Mouse (Mus musculus) embryonic facial prominence, embryonic 10.5 days (tissue): ENCODE measurements at regions not wholly inside any gene's neighbourhood (a gene's known extent, or its start where the extent isn't known, plus 50 kb on each side); places are given as distances from the start of the nearest gene placed in this dataset.

Experiments
- DNase-seq: peaks from one replicate; pipeline ENCODE4 v3.0.0-alpha.2; 2017; ENCODE audit warnings: low spot score
- H3K27ac ChIP-seq: fragments of 300-500 bp; sonication (generic); replicated peaks from 2 replicates; pipeline ENCODE4 v1.5.1; 2016; ENCODE audit warnings: mild to moderate bottlenecking
- H3K27me3 ChIP-seq: fragments of 300-500 bp; sonication (generic); replicated peaks from 2 replicates; pipeline ENCODE4 v1.6.1; 2016; ENCODE audit warnings: low read depth, mild to moderate bottlenecking; ENCODE audit not compliant: poor library complexity, severe bottlenecking
- H3K36me3 ChIP-seq: fragments of 300-500 bp; sonication (generic); replicated peaks from 2 replicates; pipeline ENCODE4 v1.6.1; 2016; ENCODE audit warnings: mild to moderate bottlenecking, moderate library complexity
- H3K4me1 ChIP-seq: fragments of 300-500 bp; sonication (generic); 2 replicates; pipeline ENCODE4 v1.6.1; 2016
- H3K4me3 ChIP-seq: fragments of 300-500 bp; sonication (generic); 2 replicates; pipeline ENCODE4 v1.5.1; 2016; ENCODE audit warnings: mild to moderate bottlenecking, moderate library complexity
- H3K9me3 ChIP-seq: fragments of 300-500 bp; sonication (generic); 2 replicates; pipeline ENCODE4 v1.6.1; 2016; ENCODE audit warnings: mild to moderate bottlenecking
- WGBS: fragments of 180-500 bp; shearing (Covaris S2); methylation state at CpG from one replicate; pipeline ENCODE4 v1.1.7; 2016; 5-methylcytosine and 5-hydroxymethylcytosine counted together

GRCm38 (mm10) chr2:101083813-101084212 is 540.7 kb upstream of the Rag2 start:
- Histone ChIP-seq H3K4me3 (no peak overlapping the region), H3K9me3 (no peaks in the 10 kb centered on the region), H3K4me1 (no peaks in the 10 kb centered on the region), H3K36me3 (no peaks in the 10 kb centered on the region), H3K27me3 (no peaks in the 10 kb centered on the region), H3K27ac (no peak overlapping the region)
- DNase-seq = no peak

GRCm38 (mm10) chr2:101084648-101085047 is 539.9 kb upstream of the Rag2 start:
- 88% methylated on average over 1 of the region's 1 CpGs for WGBS
- no peaks in the 10 kb centered on the region for H3K4me1 ChIP-seq
- H3K4me3 ChIP-seq = no peak overlapping the region
- no peak overlapping the region for H3K27ac ChIP-seq
- H3K9me3 ChIP-seq = no peaks in the 10 kb centered on the region
- no peaks in the 10 kb centered on the region for H3K36me3 ChIP-seq
- H3K27me3 ChIP-seq = no peaks in the 10 kb centered on the region
- DNase-seq = no peak

- 62% methylated on average over 1 of the region's 1 CpGs for WGBS
- DNase-seq = no peak
- no peaks in the 10 kb centered on the region for H3K4me1 ChIP-seq
- H3K27ac ChIP-seq = no peak overlapping the region
- H3K27me3 ChIP-seq = no peaks in the 10 kb centered on the region
- H3K4me3 ChIP-seq = no peak overlapping the region
- H3K36me3 ChIP-seq = no peaks in the 10 kb centered on the region
- no peaks in the 10 kb centered on the region for H3K9me3 ChIP-seq
Measured at GRCm38 (mm10) chr2:101107183-101107872, 517.2 kb upstream of the Rag2 start.

GRCm38 (mm10) chr2:101136867-101137266 is 487.7 kb upstream of the Rag2 start:
- no peak overlapping the region for H3K27ac ChIP-seq
- WGBS = 29% methylated on average over 1 of the region's 1 CpGs
- no peaks in the 10 kb centered on the region for H3K4me1 ChIP-seq
- H3K27me3 ChIP-seq = no peaks in the 10 kb centered on the region
- no peak for DNase-seq
- H3K4me3 ChIP-seq = no peak overlapping the region
- no peaks in the 10 kb centered on the region for H3K36me3 ChIP-seq
- no peaks in the 10 kb centered on the region for H3K9me3 ChIP-seq

GRCm38 (mm10) chr2:101139931-101140330 is 484.6 kb upstream of the Rag2 start:
- Histone ChIP-seq H3K27ac (no peak overlapping the region), H3K4me3 (no peak overlapping the region), H3K36me3 (no peaks in the 10 kb centered on the region), H3K27me3 (no peaks in the 10 kb centered on the region), H3K9me3 (no peaks in the 10 kb centered on the region), H3K4me1 (no peaks in the 10 kb centered on the region)
- DNase-seq = no peak
- 97% methylated on average over 1 of the region's 1 CpGs for WGBS

- no peaks in the 10 kb centered on the region for H3K9me3 ChIP-seq
- WGBS = 69% methylated on average over 5 of the region's 5 CpGs
- no peaks in the 10 kb centered on the region for H3K36me3 ChIP-seq
- H3K27ac ChIP-seq = no peak overlapping the region
- no peak for DNase-seq
- H3K4me1 ChIP-seq = peaks cover 5% of the 10 kb centered on the region
- H3K4me3 ChIP-seq = no peak overlapping the region
- H3K27me3 ChIP-seq = no peaks in the 10 kb centered on the region
Measured at GRCm38 (mm10) chr2:101156755-101157271, 467.7 kb upstream of the Rag2 start.

- Histone ChIP-seq H3K9me3 (no peaks in the 10 kb centered on the region), H3K27ac (no peak overlapping the region), H3K27me3 (no peaks in the 10 kb centered on the region), H3K4me3 (no peak overlapping the region), H3K36me3 (no peaks in the 10 kb centered on the region), H3K4me1 (peaks cover 5% of the 10 kb centered on the region)
- DNase-seq = no peak
- WGBS = 36% methylated on average over 4 of the region's 4 CpGs
Measured at GRCm38 (mm10) chr2:101159276-101159675, 465.2 kb upstream of the Rag2 start.

- peaks cover 10% of the 10 kb centered on the region; the same call in 1 of the 2 replicates for H3K27me3 ChIP-seq
- no peak for DNase-seq
- H3K4me3 ChIP-seq = no peak overlapping the region
- H3K36me3 ChIP-seq = no peaks in the 10 kb centered on the region
- H3K4me1 ChIP-seq = no peaks in the 10 kb centered on the region
- no peak overlapping the region for H3K27ac ChIP-seq
- WGBS = 71% methylated on average over 6 of the region's 6 CpGs
- H3K9me3 ChIP-seq = no peaks in the 10 kb centered on the region
Measured at GRCm38 (mm10) chr2:101165942-101166341, 458.6 kb upstream of the Rag2 start.

GRCm38 (mm10) chr2:101172806-101173205 is 451.7 kb upstream of the Rag2 start:
- no peaks in the 10 kb centered on the region for H3K36me3 ChIP-seq
- H3K27me3 ChIP-seq = peaks cover 7% of the 10 kb centered on the region

GRCm38 (mm10) chr2:101175124-101175523 is 449.4 kb upstream of the Rag2 start:
- 86% methylated on average over 3 of the region's 3 CpGs for whole genome bisulfite sequencing
- Histone ChIP-seq H3K4me1 (no peaks in the 10 kb centered on the region), H3K9me3 (no peaks in the 10 kb centered on the region), H3K4me3 (no peak overlapping the region), H3K27ac (no peak overlapping the region), H3K27me3 (no peaks in the 10 kb centered on the region; the same call in 1 of the 2 replicates), H3K36me3 (no peaks in the 10 kb centered on the region)
- no peak for DNase-seq

More at GRCm38 (mm10) chr2:101172806-101173205, 451.7 kb upstream of the Rag2 start:
- Histone ChIP-seq H3K4me3 (no peak overlapping the region), H3K9me3 (no peaks in the 10 kb centered on the region), H3K27ac (no peak overlapping the region), H3K4me1 (no peaks in the 10 kb centered on the region)
- peak; percentile 42 for DNase-seq
- WGBS = 45% methylated on average over 6 of the region's 6 CpGs

GRCm38 (mm10) chr2:101206637-101207036 is 417.9 kb upstream of the Rag2 start:
- no peak overlapping the region for H3K4me3 ChIP-seq
- DNase-seq = no peak
- no peaks in the 10 kb centered on the region for H3K4me1 ChIP-seq
- no peaks in the 10 kb centered on the region for H3K36me3 ChIP-seq
- H3K9me3 ChIP-seq = no peaks in the 10 kb centered on the region
- H3K27ac ChIP-seq = no peak overlapping the region
- H3K27me3 ChIP-seq = no peaks in the 10 kb centered on the region
- 89% methylated on average over 3 of the region's 3 CpGs for WGBS

- H3K27me3 ChIP-seq = no peaks in the 10 kb centered on the region
- no peaks in the 10 kb centered on the region for H3K4me1 ChIP-seq
- 84% methylated on average over 4 of the region's 4 CpGs for WGBS
- no peak overlapping the region for H3K27ac ChIP-seq
- H3K4me3 ChIP-seq = no peak overlapping the region
- H3K36me3 ChIP-seq = no peaks in the 10 kb centered on the region
- H3K9me3 ChIP-seq = no peaks in the 10 kb centered on the region
- no peak for DNase-seq
Measured at GRCm38 (mm10) chr2:101209136-101209535, 415.4 kb upstream of the Rag2 start.

GRCm38 (mm10) chr2:101220759-101221158 is 403.8 kb upstream of the Rag2 start:
- no peaks in the 10 kb centered on the region for H3K27me3 ChIP-seq
- no peaks in the 10 kb centered on the region for H3K36me3 ChIP-seq
- H3K4me3 ChIP-seq = no peak overlapping the region
- H3K4me1 ChIP-seq = no peaks in the 10 kb centered on the region
- no peak overlapping the region for H3K27ac ChIP-seq
- H3K9me3 ChIP-seq = no peaks in the 10 kb centered on the region
- DNase-seq = no peak
